Mouse (Mus musculus) thymus, adult 2 months (tissue): ENCODE measurements around the gene Chchd5. TPM values are rescaled to one million over a fixed set of nuclear protein-coding genes. Genes with fewer than 3 reads are reported as not detected.

ENCODE experiments used
- DNase-seq: peaks from one replicate; pipeline ENCODE4 v3.0.0; 2021
- H3K27ac ChIP-seq: fragments of 200-500 bp; 2 replicates; pipeline ENCODE4 v1.5.1; 2012; ENCODE audit warnings: low read length, control low read depth; ENCODE audit not compliant: control insufficient read depth, insufficient read depth
- H3K27me3 ChIP-seq: fragments of 200-500 bp; 2 replicates; pipeline ENCODE4 v1.6.1; 2012; ENCODE audit warnings: mild to moderate bottlenecking, low read length, moderate library complexity, mixed read lengths; ENCODE audit not compliant: control insufficient read depth, insufficient read depth
- H3K36me3 ChIP-seq: fragments of 200-500 bp; 2 replicates; pipeline ENCODE4 v1.6.1; 2012; ENCODE audit warnings: mild to moderate bottlenecking, low read length, moderate library complexity; ENCODE audit not compliant: control insufficient read depth, insufficient read depth
- H3K4me1 ChIP-seq: fragments of 200-500 bp; replicated peaks from 2 replicates; pipeline ENCODE4 v1.6.1; 2012; ENCODE audit warnings: low read length; ENCODE audit not compliant: control insufficient read depth, insufficient read depth
- H3K4me3 ChIP-seq: fragments of 200-500 bp; 2 replicates; pipeline ENCODE4 v1.5.1; 2012; ENCODE audit warnings: mild to moderate bottlenecking, low read length, control low read depth, moderate library complexity; ENCODE audit not compliant: control insufficient read depth, insufficient read depth
- CTCF ChIP-seq: fragments of 200-500 bp; IDR thresholded peaks from 2 replicates; pipeline ENCODE4 v1.5.1; 2012; ENCODE audit warnings: mild to moderate bottlenecking, control low read depth, low read length, moderate library complexity, borderline replicate concordance; ENCODE audit not compliant: control insufficient read depth, poor library complexity, insufficient read depth; ENCODE audit errors: extremely low read depth
- POLR2A ChIP-seq: fragments of 200-500 bp; IDR thresholded peaks from 2 replicates; pipeline ENCODE4 v1.6.1; 2012; ENCODE audit warnings: mild to moderate bottlenecking, low read length, control low read depth, moderate library complexity; ENCODE audit not compliant: control insufficient read depth, poor library complexity, insufficient read depth; ENCODE audit errors: extremely low read depth
- WGBS: fragments of 180-500 bp; shearing (Covaris S2); methylation state at CpG from one replicate; pipeline ENCODE4 v1.1.7; 2018; 5-methylcytosine and 5-hydroxymethylcytosine counted together
- polyA plus RNA-seq: library from polyadenylated mRNA; depleted of rRNA; stranded (reverse); fragments of >200 nt; gene quantifications from 2 replicates; pipeline ENCODE4 v1.2.3, GENCODE M21; 2012

The Chchd5 gene
- polyA plus RNA-seq, 1 experiment, result 65.2 TPM

DNA sequence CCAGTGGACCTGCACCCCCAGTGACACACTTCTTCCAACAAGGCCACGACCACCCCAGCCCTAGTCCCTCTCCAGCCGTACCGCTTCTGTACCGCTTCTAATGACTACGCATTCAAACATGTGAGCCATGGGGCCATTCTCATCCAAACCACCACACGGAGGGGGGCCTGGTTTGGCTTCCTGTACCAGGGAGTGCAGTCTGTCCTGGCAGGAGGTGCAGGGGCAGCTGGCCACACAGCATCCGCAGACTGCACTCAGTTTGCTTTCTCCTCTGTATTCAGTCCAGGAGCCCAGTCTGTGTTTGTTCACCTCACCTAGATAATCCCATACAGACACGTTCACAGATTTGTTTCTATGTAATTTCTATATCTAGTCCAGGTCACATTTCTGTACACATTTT, 7.5 kb upstream of the Chchd5 start:
- Histone ChIP-seq H3K36me3 (peaks cover 19% of the 10 kb centered on the region; the same call in 1 of the 2 replicates), H3K27ac (no peak overlapping the region), H3K4me1 (no peaks in the 10 kb centered on the region), H3K4me3 (no peak overlapping the region), H3K27me3 (no peaks in the 10 kb centered on the region)
- TF ChIP-seq CTCF (no peak), POLR2A (no peak)
- DNase-seq, result no peak
- 98% methylated on average over 8 of the region's 8 CpGs for whole genome bisulfite sequencing

DNA sequence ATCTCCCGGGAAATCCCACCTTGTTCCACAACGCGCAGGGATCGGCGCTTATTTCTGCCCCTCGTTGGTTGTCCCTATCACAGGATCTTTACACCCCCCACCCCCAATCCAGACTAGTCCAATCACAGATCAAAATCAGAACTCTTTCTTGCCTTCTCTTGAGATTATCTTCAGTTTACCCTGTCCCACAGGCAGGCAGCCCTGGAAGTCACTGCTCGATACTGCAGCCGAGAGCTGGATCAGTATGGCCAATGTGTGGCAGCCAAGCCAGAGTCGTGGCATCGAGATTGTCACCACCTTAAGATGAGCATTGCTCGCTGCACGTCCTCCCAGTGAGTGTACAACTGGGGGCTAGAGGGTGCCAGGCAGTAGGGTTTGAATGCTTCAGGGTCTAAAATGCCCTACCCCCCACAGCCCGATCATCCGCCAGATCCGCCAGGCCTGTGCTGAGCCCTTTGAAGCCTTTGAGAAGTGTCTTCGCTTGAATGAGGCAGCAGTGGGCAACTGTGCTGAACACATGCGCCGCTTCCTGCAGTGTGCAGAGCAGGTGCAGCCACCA, 566 bp downstream of the Chchd5 start:
- Histone ChIP-seq H3K4me1 (peaks cover 25% of the 10 kb centered on the region), H3K4me3 (peak overlapping the region; percentile 52), H3K27me3 (no peaks in the 10 kb centered on the region), H3K27ac (peak overlapping the region; percentile 94), H3K36me3 (peaks cover 18% of the 10 kb centered on the region)
- 7% methylated on average over 18 of the region's 18 CpGs for WGBS
- peak; percentile 83 for DNase-seq
- TF ChIP-seq CTCF (0 out of 2 replicates have a peak, but pooled peaks have one; percentile 19), POLR2A (0 out of 2 replicates have a peak, but pooled peaks have one; percentile 65)

DNA sequence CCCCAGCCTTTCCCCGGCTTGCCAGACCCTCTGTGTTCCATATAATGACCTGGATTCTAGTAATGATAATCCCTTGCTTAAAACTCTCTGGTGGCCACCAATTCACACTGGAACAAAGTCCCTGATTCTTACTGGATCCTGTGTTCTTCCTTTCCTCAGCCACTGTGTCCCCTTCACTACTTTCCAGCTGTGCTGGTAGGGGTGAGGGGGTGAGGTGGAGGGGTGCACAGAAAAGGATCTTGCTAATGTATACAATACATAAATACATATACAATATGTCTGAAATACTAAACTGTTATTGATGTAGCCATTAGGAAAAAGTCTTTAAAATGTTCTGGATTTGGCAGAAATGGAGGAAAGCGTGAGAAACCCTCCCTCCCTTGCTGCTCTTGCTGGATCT, 1.3 kb downstream of the Chchd5 start:
- DNase-seq, result peak; percentile 46
- no peak for TF ChIP-seq CTCF
- no peak for TF ChIP-seq POLR2A
- no peaks in the 10 kb centered on the region for H3K27me3 ChIP-seq
- WGBS, result 88% methylated on average over 2 of the region's 2 CpGs
- peaks cover 13% of the 10 kb centered on the region for H3K36me3 ChIP-seq
- H3K4me3 ChIP-seq, result peak overlapping the region; percentile 14
- peaks cover 25% of the 10 kb centered on the region for H3K4me1 ChIP-seq
- H3K27ac ChIP-seq, result peak overlapping the region; percentile 92

DNA sequence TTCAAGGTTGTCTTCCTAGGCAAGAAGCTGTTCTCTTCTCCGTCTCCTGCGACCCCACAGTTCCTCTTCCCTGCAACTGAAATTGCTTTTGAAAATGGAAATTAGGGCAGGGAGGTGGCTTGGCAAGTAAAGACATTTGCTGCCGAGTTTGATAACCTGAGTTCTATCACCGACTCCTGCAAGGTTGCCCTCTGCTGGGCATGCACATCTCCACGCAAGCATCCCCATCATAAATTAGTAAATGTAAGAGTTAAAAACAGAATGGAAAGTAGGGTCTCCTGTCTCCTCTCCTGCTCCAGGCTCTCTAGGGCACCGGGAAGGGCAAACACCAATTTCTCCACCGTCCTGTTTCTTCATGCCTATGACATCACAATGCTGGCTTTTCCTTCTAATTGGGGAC, 2.7 kb downstream of the Chchd5 start:
- DNase-seq, result peak; percentile 39
- 89% methylated on average over 7 of the region's 7 CpGs for WGBS
- no peak for TF ChIP-seq CTCF

DNA sequence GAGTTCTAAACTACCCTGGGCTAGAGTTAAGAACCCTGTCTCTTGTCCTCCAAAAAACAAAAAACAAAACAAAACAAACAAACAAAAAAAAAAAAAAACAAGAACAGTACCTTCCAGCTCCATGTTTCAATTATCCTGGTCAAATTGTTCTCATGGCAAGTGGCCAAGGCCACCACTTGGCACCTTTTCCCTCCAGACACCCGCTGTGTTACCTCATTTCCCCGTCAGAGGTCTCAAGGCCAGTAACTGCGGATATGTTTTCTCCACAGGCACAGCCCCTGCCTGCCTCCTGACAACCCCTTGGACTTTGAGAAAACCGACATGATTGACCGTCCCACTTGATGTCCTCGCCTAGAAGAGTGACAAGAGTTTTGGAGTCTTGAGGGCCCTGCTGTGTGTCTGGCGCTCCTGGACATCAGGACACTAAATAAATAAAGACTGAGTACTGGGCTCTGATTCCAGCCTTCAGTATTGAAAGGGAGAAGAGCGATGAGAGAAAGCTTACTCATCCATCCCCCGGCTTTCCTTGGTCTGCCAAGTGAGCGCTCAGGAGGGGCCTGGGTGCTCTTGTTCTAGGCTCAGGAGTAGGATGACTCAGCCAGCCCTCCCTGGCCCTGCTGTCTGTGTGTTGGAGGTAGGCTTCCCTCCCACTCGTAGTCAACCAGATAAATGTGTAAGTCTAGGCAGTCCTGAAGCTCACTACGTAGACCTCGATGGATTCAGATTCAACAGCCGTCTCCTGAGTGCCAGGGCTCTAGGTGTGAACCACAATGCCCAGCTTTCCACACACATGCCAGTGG, 3.7 kb downstream of the Chchd5 start:
- Histone ChIP-seq H3K27ac (no peak overlapping the region), H3K27me3 (no peaks in the 10 kb centered on the region), H3K36me3 (peaks cover 13% of the 10 kb centered on the region), H3K4me1 (peaks cover 25% of the 10 kb centered on the region), H3K4me3 (no peak overlapping the region)
- WGBS, result 99% methylated on average over 14 of the region's 14 CpGs
- TF ChIP-seq CTCF, result no peak
- no peak for TF ChIP-seq POLR2A
- no peak for DNase-seq

More for the DNA sequence above, 2.7 kb downstream of the Chchd5 start:
- Histone ChIP-seq H3K36me3 (peaks cover 13% of the 10 kb centered on the region), H3K4me1 (peaks cover 25% of the 10 kb centered on the region), H3K27me3 (no peaks in the 10 kb centered on the region), H3K4me3 (no peak overlapping the region), H3K27ac (no peak overlapping the region)

DNA sequence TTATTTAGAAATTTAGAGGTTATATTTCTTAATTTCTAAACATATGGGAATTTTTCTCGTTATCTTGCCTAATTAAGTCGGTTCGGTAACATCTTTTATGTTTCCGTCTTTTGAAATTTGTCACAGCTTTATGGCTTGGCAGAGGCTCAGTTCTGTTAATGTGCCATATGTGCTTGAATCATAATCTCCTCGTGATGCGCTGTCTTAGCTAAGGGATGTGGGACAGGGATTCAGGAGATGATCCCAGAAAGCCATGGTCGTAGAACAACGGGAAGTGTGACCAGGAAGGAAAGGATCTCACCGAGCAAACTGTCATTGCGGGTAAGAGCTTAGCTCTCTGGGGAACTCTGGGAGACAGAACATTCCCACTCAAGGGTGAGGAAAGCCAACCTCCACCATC, 10.4 kb downstream of the Chchd5 start:
- H3K4me1 ChIP-seq, result no peaks in the 10 kb centered on the region
- no peak for TF ChIP-seq CTCF
- TF ChIP-seq POLR2A, result no peak
- no peaks in the 10 kb centered on the region for H3K36me3 ChIP-seq
- DNase-seq, result no peak
- WGBS, result 93% methylated on average over 10 of the region's 10 CpGs
- no peaks in the 10 kb centered on the region for H3K27me3 ChIP-seq
- no peak overlapping the region for H3K27ac ChIP-seq
- H3K4me3 ChIP-seq, result no peak overlapping the region

DNA sequence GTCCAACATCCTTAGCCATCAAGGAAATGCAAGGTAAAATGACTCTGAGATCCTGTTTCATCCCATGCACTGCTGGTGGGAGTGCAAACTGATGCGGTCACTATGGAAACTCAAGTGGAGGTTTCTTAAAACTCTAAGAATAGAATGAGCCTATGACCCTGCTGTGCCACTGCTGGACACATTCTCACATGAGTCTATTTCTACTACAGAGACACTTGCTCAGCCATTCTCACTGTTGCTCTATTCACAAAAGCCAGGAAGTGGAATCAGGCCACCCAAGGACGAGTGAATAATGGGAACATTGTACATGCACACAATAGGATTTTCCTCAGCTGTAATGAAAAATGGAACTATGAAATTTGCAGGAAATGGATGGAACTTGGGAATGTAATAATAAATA, 19.3 kb downstream of the Chchd5 start:
- WGBS, result 82% methylated on average over 2 of the region's 2 CpGs

More for the DNA sequence above, 19.3 kb downstream of the Chchd5 start:
- no peak overlapping the region for H3K4me3 ChIP-seq
- H3K36me3 ChIP-seq, result no peaks in the 10 kb centered on the region
- no peaks in the 10 kb centered on the region for H3K27me3 ChIP-seq
- TF ChIP-seq POLR2A (no peak), CTCF (no peak)
- no peak for DNase-seq
- no peak overlapping the region for H3K27ac ChIP-seq
- H3K4me1 ChIP-seq, result no peaks in the 10 kb centered on the region
